Mouse (Mus musculus): Measurements from ENCODE around the gene Spaca3. TPM values are rescaled to one million over a fixed set of nuclear protein-coding genes. Genes with fewer than 3 reads are reported as not detected.

The Spaca3 gene
- polyA plus RNA-seq (2017; shearing (Covaris generic)): not detected

GRCm38 (mm10) chr11:80858065-80858464, at the start of gene Spaca3:
TSS of gene Spaca3 (plus strand) at chr11:80858365.

GRCm38 (mm10) chr11:80809993-80810821, 48.0 kb upstream of the Spaca3 start, which contains the start of gene Tmem98:
TSS of gene Tmem98 (plus strand) at chr11:80810175.

Other genes with a start within 250 kb of the Spaca3 start
- gene Myo1d, start 78.3 kb upstream of the Spaca3 start, polyA plus RNA-seq (2017; shearing (Covaris generic)): 1 to 10 TPM; 2.5 to 2.8 TPM
- under 1 TPM in 1 of 2 experiments, not detected in 1; 0.23 TPM for gene Tmem98, start 48.2 kb upstream of the Spaca3 start, polyA plus RNA-seq (2017; shearing (Covaris generic))